Mouse (Mus musculus) E14TG2a.4 (cell line): ENCODE measurements at regions not wholly inside any gene's neighbourhood (a gene's known extent, or its start where the extent isn't known, plus 50 kb on each side); places are given as distances from the start of the nearest gene placed in this dataset.

ENCODE experiments used
- H3K27me3 ChIP-seq: 2 replicates; pipeline ENCODE4 v1.6.1; 2014; ENCODE audit warnings: low read length, control low read depth; ENCODE audit not compliant: insufficient read depth
- H3K36me3 ChIP-seq: 2 replicates; pipeline ENCODE4 v1.6.1; 2014; ENCODE audit warnings: low read length, control low read depth; ENCODE audit not compliant: insufficient read depth
- H3K4me1 ChIP-seq: replicated peaks from 2 replicates; pipeline ENCODE4 v1.6.1; 2014; ENCODE audit warnings: low read depth, low read length, control low read depth
- H3K4me3 ChIP-seq: replicated peaks from 2 replicates; pipeline ENCODE4 v1.5.1; 2014; ENCODE audit warnings: mild to moderate bottlenecking, low read length
- H3K9me3 ChIP-seq: 2 replicates; pipeline ENCODE4 v1.6.1; 2014; ENCODE audit warnings: low read length, control low read depth
- CTCF ChIP-seq: conservative IDR thresholded peaks from 2 replicates; pipeline ENCODE4 v1.5.1; 2014; ENCODE audit warnings: low read length
- NANOG ChIP-seq: IDR thresholded peaks from 2 replicates; pipeline ENCODE4 v1.6.1; 2014; ENCODE audit warnings: borderline replicate concordance, low read length, mixed read lengths
- POU5F1 ChIP-seq: IDR thresholded peaks from 2 replicates; pipeline ENCODE4 v1.6.1; 2014; ENCODE audit warnings: low read length, borderline replicate concordance

DNA sequence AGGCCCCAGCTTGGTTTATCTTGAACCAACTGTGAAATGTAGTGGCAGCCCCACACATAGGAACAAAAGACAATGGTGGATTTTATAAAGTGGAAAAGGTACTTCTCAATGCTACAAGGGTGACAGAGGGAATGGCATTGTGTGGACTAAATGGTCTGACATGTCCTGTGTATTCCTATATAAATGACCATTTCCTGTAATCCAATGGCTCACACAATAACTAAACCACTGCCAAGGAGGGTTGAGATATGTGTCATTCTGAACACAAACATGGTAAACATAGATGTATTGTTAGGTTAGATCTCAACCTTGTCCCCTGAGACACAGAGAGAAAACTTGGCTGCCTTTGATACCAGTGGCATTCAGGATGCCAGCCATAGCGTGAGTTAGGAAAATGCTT, 51.0 kb upstream of the Slc24a5 start:
- H3K4me3 ChIP-seq, result no peak overlapping the region
- TF ChIP-seq NANOG, result no peak
- no peak for TF ChIP-seq POU5F1
- no peak for TF ChIP-seq CTCF
- no peaks in the 10 kb centered on the region for H3K36me3 ChIP-seq
- 0 out of 2 replicates have a peak, but pooled peaks cover 3% of the 10 kb centered on the region for H3K9me3 ChIP-seq
- H3K4me1 ChIP-seq, result no peaks in the 10 kb centered on the region
- no peaks in the 10 kb centered on the region for H3K27me3 ChIP-seq
